Mouse (Mus musculus) bone marrow, adult 2 months (tissue): ENCODE measurements around the gene Dclk1.

Experiments used
- CTCF ChIP-seq: fragments of 200-500 bp; IDR thresholded peaks from 2 replicates; pipeline ENCODE4 v1.5.1; 2011; ENCODE audit warnings: low read length, control low read depth; ENCODE audit not compliant: control insufficient read depth, insufficient read depth
- POLR2A ChIP-seq: fragments of 200-500 bp; IDR thresholded peaks from 2 replicates; pipeline ENCODE4 v1.6.1; 2011; ENCODE audit warnings: low read depth, mild to moderate bottlenecking, control low read depth, low read length, borderline replicate concordance; ENCODE audit not compliant: control insufficient read depth

- no peak for TF ChIP-seq CTCF
- no peak for TF ChIP-seq POLR2A
Observed at GRCm38 (mm10) chr3:55449148-55449547, 207.0 kb downstream of the Dclk1 start.
